Mouse (Mus musculus) liver, postnatal 0 days (tissue): ENCODE measurements around the gene Ccdc57.

ENCODE experiments used
- CTCF ChIP-seq: sonication (generic); IDR thresholded peaks from 2 replicates; pipeline ENCODE4 v1.5.1; 2016; ENCODE audit warnings: antibody characterized with exemption, low read depth
- EP300 ChIP-seq: IDR thresholded peaks from 2 replicates; pipeline ENCODE4 v1.6.1; 2016; ENCODE audit warnings: antibody characterized with exemption, low read depth, mild to moderate bottlenecking

DNA sequence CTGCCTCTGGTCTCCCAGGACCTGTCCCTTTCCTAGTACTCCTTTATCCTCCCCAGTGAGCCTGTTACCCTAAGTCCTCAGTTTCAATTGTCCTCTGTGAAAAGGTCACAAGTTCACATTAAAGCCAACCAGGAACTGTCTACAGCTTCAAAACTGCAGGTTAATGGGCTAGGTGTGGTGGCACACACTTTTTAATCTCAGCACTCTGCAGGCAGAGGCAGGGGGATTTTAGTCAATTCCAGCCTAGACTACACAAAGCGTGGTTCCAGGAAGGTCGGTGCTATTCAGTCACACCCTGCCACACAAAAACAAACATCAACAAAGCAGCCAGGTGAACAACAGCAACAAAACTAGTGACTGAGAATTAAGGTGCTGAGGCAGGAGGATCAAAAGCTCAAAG is 81.1 kb downstream of the Ccdc57 start:
- no peak for TF ChIP-seq CTCF
- TF ChIP-seq EP300: no peak
